Mouse (Mus musculus): ENCODE measurements around the gene Cxcl1. TPM values are rescaled to one million over a fixed set of nuclear protein-coding genes. Genes with fewer than 3 reads are reported as not detected.

Cxcl1 gene
- polyA plus RNA-seq, 1 experiment from 2014 or later, result 0.76 TPM

DNA sequence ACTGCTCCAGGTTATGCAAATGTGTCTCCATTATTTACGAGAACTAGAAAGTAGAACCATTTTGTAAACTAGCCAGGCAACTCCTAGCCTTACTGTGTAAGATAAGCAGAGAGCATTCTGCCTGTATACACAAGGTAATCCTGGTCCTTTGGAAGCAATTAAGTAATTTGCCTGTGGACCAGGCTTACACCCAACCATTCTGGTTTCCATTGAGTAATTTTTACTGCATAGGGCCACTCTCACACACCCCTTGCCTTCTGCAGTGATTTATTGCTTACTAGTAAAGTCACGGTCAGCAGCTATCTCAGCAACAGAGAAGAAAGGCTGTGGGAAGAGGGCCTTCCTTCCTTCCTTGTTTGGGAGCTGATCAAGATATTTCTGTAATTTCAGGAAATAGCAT, 45.7 kb downstream of the Cxcl1 start:
- no peak overlapping the region for H3K4me2 ChIP-seq (ENCODE audit: low read depth, low read length)
- H3K9ac ChIP-seq (ENCODE audit: low read depth, low read length), result no peak overlapping the region
- H3K27me3 ChIP-seq (replicated peaks; ENCODE audit: control insufficient read depth, insufficient read depth, low read length), result no peaks in the 10 kb centered on the region
- 37% methylated on average over 2 of the region's 2 CpGs for WGBS
- no peak overlapping the region for H3K27ac ChIP-seq (ENCODE audit: low read length)
- no peaks in the 10 kb centered on the region for H3K9me3 ChIP-seq (ENCODE audit: control insufficient read depth, low read length)
- peaks cover 3% of the 10 kb centered on the region; the same call in 1 of the 2 replicates for H3K36me3 ChIP-seq (ENCODE audit: control insufficient read depth, insufficient read depth, low read length)
- peak; percentile 97 for ATAC-seq
- no peaks in the 10 kb centered on the region for H3K4me1 ChIP-seq (ENCODE audit: control insufficient read depth, insufficient read depth, low read length)
- H3K4me3 ChIP-seq (ENCODE audit: low read length), result no peak overlapping the region

Other genes with a start within 250 kb of the Cxcl1 start
- gene Cxcl5, start 131.9 kb upstream of the Cxcl1 start, polyA plus RNA-seq (2015; fragmentation: Nextera tagmentation; extraction: Ambion mirVana), result 0.33 and 0.44 TPM in 2 replicates
- 1.3 and 2.5 TPM in 2 replicates for gene Ppbp, start 122.7 kb upstream of the Cxcl1 start, polyA plus RNA-seq (2015; fragmentation: Nextera tagmentation; extraction: Ambion mirVana)
- 47.1 and 47.6 TPM in 2 replicates for gene Pf4, start 118.8 kb upstream of the Cxcl1 start, polyA plus RNA-seq (2015; fragmentation: Nextera tagmentation; extraction: Ambion mirVana)
- gene Cxcl3, start 105.1 kb upstream of the Cxcl1 start, polyA plus RNA-seq (2015; fragmentation: Nextera tagmentation; extraction: Ambion mirVana), result 0.13 TPM in 1 of 2 replicates, not detected in the other
- 0.18 and 0.22 TPM in 2 replicates for gene Cxcl15, start 96.7 kb upstream of the Cxcl1 start, polyA plus RNA-seq (2015; fragmentation: Nextera tagmentation; extraction: Ambion mirVana)
- not detected in 2 replicates for gene Cxcl2, start 12.6 kb downstream of the Cxcl1 start, polyA plus RNA-seq (2015; fragmentation: Nextera tagmentation; extraction: Ambion mirVana)
- gene Mthfd2l, start 39.9 kb downstream of the Cxcl1 start, polyA plus RNA-seq (2015; fragmentation: Nextera tagmentation; extraction: Ambion mirVana), result 31.1 and 33.1 TPM in 2 replicates
- 0.10 TPM in 1 of 2 replicates, not detected in the other for gene Epgn, start 136.2 kb downstream of the Cxcl1 start, polyA plus RNA-seq (2015; fragmentation: Nextera tagmentation; extraction: Ambion mirVana)
- gene Ereg, start 183.4 kb downstream of the Cxcl1 start, polyA plus RNA-seq (2015; fragmentation: Nextera tagmentation; extraction: Ambion mirVana), result 1.3 and 1.5 TPM in 2 replicates
- gene Areg, start 248.4 kb downstream of the Cxcl1 start, polyA plus RNA-seq (2015; fragmentation: Nextera tagmentation; extraction: Ambion mirVana), result 2.9 and 3.8 TPM in 2 replicates